Mouse (Mus musculus): ENCODE results near the gene Atp1a3. TPM values are rescaled to one million over a fixed set of nuclear protein-coding genes. Genes with fewer than 3 reads are reported as not detected.
A peak's percentile ranks its signal among the peaks of the same experiment; 100 is the strongest.
"Not testable (repeated sequence)": the region's sequence is repeated elsewhere in the genome, so short reads cannot be mapped to it uniquely, and the experiment has no call there.

Gene Atp1a3
- 899 and 943 TPM in 2 replicates for polyA plus RNA-seq (2012; rRNA removed)

GRCm38 (mm10) chr7:25005421-25006065 is at the start of gene Atp1a3:
TSS of gene Atp1a3 (minus strand) at chr7:25005958.
- Histone ChIP-seq H3K27ac (ENCODE audit: insufficient read depth, low read length) (peak within 1 kb of the TSS; percentile 96), H3K4me1 (ENCODE audit: control insufficient read depth, insufficient read depth, low read length) (peaks cover 9% of the 10 kb centered on the region), H3K4me3 (ENCODE audit: insufficient read depth, low read length) (peak within 1 kb of the TSS; percentile 98)
- TF ChIP-seq CTCF (IDR thresholded peaks at IDR 0.05; ENCODE audit: extremely low read depth, insufficient read depth, low read length), result no peak
- TF ChIP-seq POLR2A (IDR thresholded peaks at IDR 0.05; ENCODE audit: extremely low read depth, insufficient read depth, low read length), result peak; percentile 75

DNA sequence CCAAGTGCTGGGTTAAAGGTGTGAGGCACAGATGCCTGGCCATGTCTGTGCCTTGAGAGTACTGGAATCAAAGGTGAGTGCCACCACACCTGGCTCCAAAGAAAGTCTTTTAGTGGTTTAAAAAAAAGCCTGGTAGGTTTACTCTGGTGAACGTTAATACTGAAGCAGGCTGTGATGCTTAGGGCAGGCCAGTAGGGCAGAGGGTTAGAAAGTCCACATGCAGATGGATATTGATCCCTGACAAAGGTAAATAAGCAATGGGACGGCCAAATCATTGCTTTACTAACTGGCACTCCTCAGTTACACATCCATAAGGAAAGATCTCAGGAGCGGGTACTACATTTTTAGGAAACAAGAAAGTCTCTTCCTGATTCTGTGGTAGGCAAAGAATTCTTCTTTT is 46.8 kb upstream of the Atp1a3 start:
- TF ChIP-seq CTCF (IDR thresholded peaks at IDR 0.05; ENCODE audit: extremely low read depth, insufficient read depth, low read length) (no peak), POLR2A (IDR thresholded peaks at IDR 0.05; ENCODE audit: extremely low read depth, insufficient read depth, low read length) (no peak)
- Histone ChIP-seq H3K4me3 (ENCODE audit: insufficient read depth, low read length) (no peak overlapping the region), H3K4me1 (ENCODE audit: control insufficient read depth, insufficient read depth, low read length) (peaks cover 7% of the 10 kb centered on the region), H3K27ac (ENCODE audit: insufficient read depth, low read length) (no peak overlapping the region)

DNA sequence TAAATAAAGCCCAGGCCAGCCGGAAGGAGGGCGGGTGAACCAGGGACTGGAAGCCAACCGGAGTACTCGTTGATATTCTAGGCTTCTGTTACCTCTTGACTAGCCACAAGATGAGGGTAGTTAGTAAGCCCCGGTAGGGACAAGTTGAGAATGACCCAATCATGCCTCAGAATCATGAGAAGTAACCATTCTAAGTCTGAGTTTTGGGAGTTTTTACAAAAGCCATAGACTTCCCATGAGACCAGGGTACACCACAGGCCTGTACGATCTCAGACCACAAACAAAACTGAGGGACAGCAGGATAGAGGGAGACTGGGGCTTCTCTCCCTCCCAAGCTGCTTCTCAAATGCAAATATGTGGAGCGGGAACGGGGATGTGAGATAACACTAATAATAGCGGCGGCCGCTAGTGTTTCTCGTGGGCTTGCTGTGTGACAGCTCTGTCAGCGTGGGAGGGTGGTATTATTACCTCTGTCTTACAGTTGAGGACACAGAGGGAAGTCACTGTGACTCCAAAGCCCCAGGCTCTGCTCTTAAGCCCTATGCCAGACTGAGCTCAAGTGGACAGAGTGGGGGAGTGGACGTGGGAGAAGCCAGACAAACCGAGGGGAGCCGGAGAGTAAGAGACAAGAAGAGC is 43.7 kb upstream of the Atp1a3 start:
- H3K4me3 ChIP-seq (ENCODE audit: insufficient read depth, low read length), result no peak overlapping the region
- H3K4me1 ChIP-seq (ENCODE audit: control insufficient read depth, insufficient read depth, low read length), result peaks cover 9% of the 10 kb centered on the region
- peak overlapping the region; percentile 24 for H3K27ac ChIP-seq (ENCODE audit: insufficient read depth, low read length)
- no peak for TF ChIP-seq CTCF (IDR thresholded peaks at IDR 0.05; ENCODE audit: extremely low read depth, insufficient read depth, low read length)
- no peak for TF ChIP-seq POLR2A (IDR thresholded peaks at IDR 0.05; ENCODE audit: extremely low read depth, insufficient read depth, low read length)

GRCm38 (mm10) chr7:25047363-25047762 is 41.6 kb upstream of the Atp1a3 start:
- no peak for TF ChIP-seq POLR2A (IDR thresholded peaks at IDR 0.05; ENCODE audit: extremely low read depth, insufficient read depth, low read length)
- no peak for TF ChIP-seq CTCF (IDR thresholded peaks at IDR 0.05; ENCODE audit: extremely low read depth, insufficient read depth, low read length)
- Histone ChIP-seq H3K4me3 (ENCODE audit: insufficient read depth, low read length) (no peak overlapping the region), H3K4me1 (ENCODE audit: control insufficient read depth, insufficient read depth, low read length) (peaks cover 11% of the 10 kb centered on the region), H3K27ac (ENCODE audit: insufficient read depth, low read length) (no peak overlapping the region)

GRCm38 (mm10) chr7:25044599-25044998 is 38.8 kb upstream of the Atp1a3 start:
- not testable (repeated sequence) for H3K4me3 ChIP-seq (ENCODE audit: insufficient read depth, low read length); H3K27ac ChIP-seq (ENCODE audit: insufficient read depth, low read length); H3K4me1 ChIP-seq (ENCODE audit: control insufficient read depth, insufficient read depth, low read length)

- H3K27ac ChIP-seq (ENCODE audit: insufficient read depth, low read length), result no peak overlapping the region; the same call in 1 of the 2 replicates
- H3K4me3 ChIP-seq (ENCODE audit: insufficient read depth, low read length), result no peak overlapping the region
- TF ChIP-seq CTCF (IDR thresholded peaks at IDR 0.05; ENCODE audit: extremely low read depth, insufficient read depth, low read length), result no peak
- TF ChIP-seq POLR2A (IDR thresholded peaks at IDR 0.05; ENCODE audit: extremely low read depth, insufficient read depth, low read length), result no peak
- H3K4me1 ChIP-seq (ENCODE audit: control insufficient read depth, insufficient read depth, low read length), result peaks cover 5% of the 10 kb centered on the region
Observed at GRCm38 (mm10) chr7:25041921-25042320, 36.2 kb upstream of the Atp1a3 start.

DNA sequence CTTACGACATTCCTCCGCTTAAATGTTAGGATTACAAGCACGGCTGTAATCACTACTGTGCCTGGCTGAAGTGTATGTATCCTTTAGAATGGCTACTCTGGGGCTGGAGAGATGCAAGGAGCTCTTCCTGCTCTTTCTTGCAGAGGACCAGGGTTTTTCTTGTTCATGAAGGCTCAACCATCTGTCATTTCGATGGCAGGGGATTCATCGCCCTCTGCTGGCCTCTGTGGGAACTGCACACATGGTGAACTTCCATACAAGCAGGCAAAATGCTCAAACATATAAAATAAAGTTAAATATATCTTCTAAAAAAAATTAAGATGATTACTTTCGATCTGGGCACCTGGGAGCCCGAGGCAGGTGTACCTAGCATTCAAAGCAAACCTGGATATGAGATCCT is 30.2 kb upstream of the Atp1a3 start:
- TF ChIP-seq POLR2A (IDR thresholded peaks at IDR 0.05; ENCODE audit: extremely low read depth, insufficient read depth, low read length) (no peak), CTCF (IDR thresholded peaks at IDR 0.05; ENCODE audit: extremely low read depth, insufficient read depth, low read length) (peak; percentile 87)
- no peak overlapping the region for H3K27ac ChIP-seq (ENCODE audit: insufficient read depth, low read length)
- H3K4me3 ChIP-seq (ENCODE audit: insufficient read depth, low read length), result no peak overlapping the region
- peaks cover 2% of the 10 kb centered on the region for H3K4me1 ChIP-seq (ENCODE audit: control insufficient read depth, insufficient read depth, low read length)

DNA sequence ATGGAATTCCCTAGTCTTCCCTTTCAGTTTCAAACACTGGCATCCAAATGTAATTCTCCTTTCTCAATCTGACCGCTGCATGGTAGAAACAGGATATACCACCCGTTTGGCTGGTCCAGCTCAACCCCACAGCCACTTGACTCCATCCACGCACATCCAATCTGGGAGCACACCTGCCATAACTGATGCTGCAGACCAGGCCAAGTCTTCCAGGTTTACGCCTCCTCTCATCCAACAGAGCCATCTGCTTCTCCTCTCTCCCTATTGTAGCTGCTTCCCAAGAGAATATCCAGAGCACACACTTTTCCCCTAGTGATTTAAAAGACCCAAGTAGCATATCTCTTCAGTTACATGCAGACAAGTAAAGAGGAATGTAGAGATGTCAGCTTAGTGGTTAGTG is 29.0 kb upstream of the Atp1a3 start:
- Histone ChIP-seq H3K27ac (ENCODE audit: insufficient read depth, low read length) (no peak overlapping the region), H3K4me3 (ENCODE audit: insufficient read depth, low read length) (no peak overlapping the region)
- TF ChIP-seq CTCF (IDR thresholded peaks at IDR 0.05; ENCODE audit: extremely low read depth, insufficient read depth, low read length) (no peak), POLR2A (IDR thresholded peaks at IDR 0.05; ENCODE audit: extremely low read depth, insufficient read depth, low read length) (no peak)

DNA sequence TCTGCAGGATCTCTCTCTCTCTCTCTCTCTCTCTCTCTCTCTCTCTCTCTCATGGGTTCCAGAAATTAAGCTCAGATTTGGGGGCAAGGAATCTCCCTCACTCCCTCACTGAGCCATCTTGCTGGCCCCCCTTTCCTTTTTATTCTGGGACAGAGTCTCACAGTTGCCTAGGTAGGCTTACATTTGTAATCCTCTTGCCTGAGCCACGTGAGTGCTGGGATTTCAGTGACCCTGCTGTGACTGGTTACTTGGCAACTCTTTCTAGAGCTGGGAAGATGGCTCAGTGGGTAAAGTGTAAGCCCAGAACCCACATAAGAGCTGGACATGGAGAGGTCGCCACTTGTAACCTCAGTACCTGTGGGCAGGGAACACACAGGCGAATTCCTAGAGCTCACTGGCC is 25.8 kb upstream of the Atp1a3 start:
- TF ChIP-seq CTCF (IDR thresholded peaks at IDR 0.05; ENCODE audit: extremely low read depth, insufficient read depth, low read length) (no peak), POLR2A (IDR thresholded peaks at IDR 0.05; ENCODE audit: extremely low read depth, insufficient read depth, low read length) (no peak)
- H3K4me1 ChIP-seq (ENCODE audit: control insufficient read depth, insufficient read depth, low read length), result no peaks in the 10 kb centered on the region; the same call in 1 of the 2 replicates
- H3K27ac ChIP-seq (ENCODE audit: insufficient read depth, low read length), result no peak overlapping the region
- no peak overlapping the region for H3K4me3 ChIP-seq (ENCODE audit: insufficient read depth, low read length)

More for the DNA sequence above, 29.0 kb upstream of the Atp1a3 start:
- no peaks in the 10 kb centered on the region; the same call in 1 of the 2 replicates for H3K4me1 ChIP-seq (ENCODE audit: control insufficient read depth, insufficient read depth, low read length)

Measured in cortical plate, adult 2 months (tissue).